Mouse (Mus musculus) small intestine, adult 2 months (tissue): ENCODE measurements around the gene Pctp.

ENCODE experiments used
- CTCF ChIP-seq: fragments of 200-500 bp; IDR thresholded peaks from 2 replicates; pipeline ENCODE4 v1.5.1; 2012; ENCODE audit warnings: low read depth, mild to moderate bottlenecking, control low read depth, inconsistent platforms, low read length, moderate library complexity, mixed read lengths; ENCODE audit not compliant: insufficient replicate concordance, insufficient read length; ENCODE audit errors: extremely low read depth
- POLR2A ChIP-seq: fragments of 200-500 bp; IDR thresholded peaks from 2 replicates; pipeline ENCODE4 v1.6.1; 2012; ENCODE audit warnings: low read depth, mild to moderate bottlenecking, control low read depth, inconsistent platforms, low read length, moderate library complexity

DNA sequence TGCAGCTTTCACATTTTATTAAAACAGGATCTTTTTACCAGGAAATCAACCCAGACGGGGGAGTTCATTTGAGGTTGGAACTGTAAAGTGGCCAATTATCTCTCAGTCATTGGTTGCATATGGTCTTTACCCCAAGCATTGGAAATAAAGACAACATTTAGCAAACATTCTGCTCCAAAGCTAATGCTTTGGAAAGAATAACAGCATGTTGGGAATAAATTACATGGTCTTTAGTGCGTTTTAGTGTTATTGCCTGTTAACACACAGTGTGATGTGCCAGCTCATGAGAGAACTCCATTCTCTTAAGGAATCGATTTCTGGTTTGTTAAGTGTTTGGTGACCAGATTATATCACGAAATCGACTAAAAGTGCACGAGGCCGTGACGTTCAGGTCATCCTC is 57.5 kb downstream of the Pctp start:
- TF ChIP-seq POLR2A (no peak), CTCF (no peak)
